8 mouse cellular contexts compared by ENCODE assay signal in genomic region chr12:80130558-80131358, GRCm38 (mm10). TPM values are rescaled to one million over a fixed set of nuclear protein-coding genes. Genes with fewer than 3 reads are reported as not detected.
A peak's percentile ranks its signal among the peaks of the same experiment; 100 is the strongest.
DNase-seq lines count a peak whose midpoint lies in the region; ATAC-seq lines count a peak whose summit lies in the region.

No protein-coding gene starts in this region.

- ATAC-seq in midbrain, embryonic 15.5 days (replicated peaks) = no peak

- peak; percentile 47 for DNase-seq in adrenal gland, adult 8-10 months
- DNase-seq in adrenal gland, postnatal 25 days = no peak
- peak; percentile 87 for DNase-seq in embryo, embryonic 11 days
- peak; percentile 52 for DNase-seq in heart, postnatal 4 days
- peak; percentile 66 for DNase-seq in limb, embryonic 10.5 days (ENCODE audit: low spot score)
- DNase-seq in thymus, postnatal 4 days = peak; percentile 45
- no peak for DNase-seq in gastrocnemius, postnatal 14 days

- H3K4me2 ChIP-seq in midbrain, embryonic 15.5 days = peak overlapping the region; percentile 75

- H3K9ac ChIP-seq in midbrain, embryonic 15.5 days = no peak overlapping the region

- intact Hi-C loops in gastrocnemius, postnatal 14 days (cut with DNase I; ENCODE audit: low total_unique reads) = no loop called here

- peak overlapping the region; percentile 99 for H3K27ac ChIP-seq in limb, embryonic 10.5 days
- H3K27ac ChIP-seq in midbrain, embryonic 15.5 days = peak overlapping the region; percentile 90

- WGBS in limb, embryonic 10.5 days = 11% methylated on average over 5 of the region's 6 CpGs
- WGBS in midbrain, embryonic 15.5 days = 13% methylated on average over 6 of the region's 6 CpGs

- H3K4me1 ChIP-seq in limb, embryonic 10.5 days = peaks cover 42% of the 10 kb centered on the region
- H3K4me1 ChIP-seq in midbrain, embryonic 15.5 days = peaks cover 25% of the 10 kb centered on the region

- no peaks in the 10 kb centered on the region for H3K27me3 ChIP-seq in limb, embryonic 10.5 days (ENCODE audit: low read depth, poor library complexity, severe bottlenecking)
- no peaks in the 10 kb centered on the region for H3K27me3 ChIP-seq in midbrain, embryonic 15.5 days (replicated peaks)

- peaks cover 14% of the 10 kb centered on the region for H3K36me3 ChIP-seq in limb, embryonic 10.5 days
- H3K36me3 ChIP-seq in midbrain, embryonic 15.5 days (replicated peaks) = no peaks in the 10 kb centered on the region

- peak overlapping the region; percentile 16 for H3K4me3 ChIP-seq in limb, embryonic 10.5 days
- no peak overlapping the region for H3K4me3 ChIP-seq in midbrain, embryonic 15.5 days

- H3K9me3 ChIP-seq in limb, embryonic 10.5 days (replicated peaks) = no peaks in the 10 kb centered on the region
- H3K9me3 ChIP-seq in midbrain, embryonic 15.5 days = no peaks in the 10 kb centered on the region

RNA-seq across cellular contexts. Expression of gene Zfp36l1, which starts 17.9 kb away (rescaled TPM):
- 100 to 1,000 TPM; 257 to 328 (median 289) TPM for total RNA-seq in adrenal gland, adult 8-10 months (2022)
- 225 TPM in 2 replicates for total RNA-seq in adrenal gland, postnatal 25 days (2021)
- 100 to 1,000 TPM; 174 to 188 TPM for total RNA-seq in heart, postnatal 4 days (2021)
- 88.4 and 96.4 TPM in 2 replicates for polyA plus RNA-seq in limb, embryonic 10.5 days (2016; fragmentation: Nextera tagmentation; extraction: Ambion mirVana)
- 37.1 and 41.4 TPM in 2 replicates for polyA plus RNA-seq in midbrain, embryonic 15.5 days (2015; fragmentation: Nextera tagmentation; extraction: Ambion mirVana)
- 10 to 100 TPM; 42.4 to 53.9 TPM for total RNA-seq in gastrocnemius, postnatal 14 days (2021)

Comparison
In these comparisons a context has a peak if more than half of its experiments do, and no peak if none do; other contexts are left out.
1. DNase-seq: peak in adrenal gland, adult 8-10 months (single experiment), embryo, embryonic 11 days (single experiment), heart, postnatal 4 days (single experiment), limb, embryonic 10.5 days (single experiment) and thymus, postnatal 4 days (single experiment); none in adrenal gland, postnatal 25 days (single experiment) and gastrocnemius, postnatal 14 days (single experiment).